Mouse (Mus musculus) lung, postnatal 0 days (tissue): ENCODE measurements around the gene Ephb2.

Experiments used
- CTCF ChIP-seq: IDR thresholded peaks from 2 replicates; pipeline ENCODE4 v1.5.1; 2016; ENCODE audit warnings: antibody characterized with exemption, mild to moderate bottlenecking
- EP300 ChIP-seq: IDR thresholded peaks from 2 replicates; pipeline ENCODE4 v1.6.1; 2016; ENCODE audit warnings: antibody characterized with exemption, mild to moderate bottlenecking, control low read depth

GRCm38 (mm10) chr4:136834815-136835620, 770 bp downstream of the Ephb2 start:
- TF ChIP-seq CTCF (no peak), EP300 (no peak)
